Mouse (Mus musculus) intestine, embryonic 14.5 days (tissue): ENCODE results near the gene Gtf2h1. TPM values are rescaled to one million over a fixed set of nuclear protein-coding genes. Genes with fewer than 3 reads are reported as not detected.

Experiments
- ATAC-seq: fragments of 200-750 bp; cut with Nextera tagmentation; replicated peaks from 2 replicates; pipeline ENCODE4 v1.8.0; 2017; ENCODE audit warnings: low read depth, moderate number of reproducible peaks, moderate TSS enrichment, moderate library complexity; ENCODE audit not compliant: low FRiP score, low TSS enrichment
- DNase-seq: peaks from one replicate; pipeline ENCODE4 v3.0.0-alpha.2; 2018; ENCODE audit warnings: low spot score
- H3K27ac ChIP-seq: fragments of 300-500 bp; sonication (generic); 2 replicates; pipeline ENCODE4 v1.5.1; 2014; ENCODE audit warnings: low read depth, mild to moderate bottlenecking, control low read depth
- H3K27me3 ChIP-seq: fragments of 300-500 bp; sonication (generic); replicated peaks from 2 replicates; pipeline ENCODE4 v1.6.1; 2014; ENCODE audit warnings: low read length, control low read depth; ENCODE audit not compliant: control insufficient read depth, insufficient read depth
- H3K36me3 ChIP-seq: fragments of 300-500 bp; sonication (generic); 2 replicates; pipeline ENCODE4 v1.6.1; 2014; ENCODE audit warnings: low read length, control low read depth; ENCODE audit not compliant: control insufficient read depth, insufficient read depth
- H3K4me1 ChIP-seq: fragments of 300-500 bp; sonication (generic); replicated peaks from 2 replicates; pipeline ENCODE4 v1.6.1; 2014; ENCODE audit warnings: low read length, control low read depth, mixed read lengths; ENCODE audit not compliant: control insufficient read depth, insufficient read depth
- H3K4me2 ChIP-seq: fragments of 300-500 bp; sonication (generic); 2 replicates; pipeline ENCODE4 v1.6.1; 2014; ENCODE audit warnings: low read length
- H3K4me3 ChIP-seq: fragments of 300-500 bp; sonication (generic); 2 replicates; pipeline ENCODE4 v1.5.1; 2014; ENCODE audit warnings: low read depth, low read length, control low read depth, mixed read lengths
- H3K9ac ChIP-seq: fragments of 300-500 bp; sonication (generic); 2 replicates; pipeline ENCODE4 v1.6.1; 2014; ENCODE audit warnings: mild to moderate bottlenecking, low read length
- H3K9me3 ChIP-seq: fragments of 300-500 bp; sonication (generic); 2 replicates; pipeline ENCODE4 v1.6.1; 2016; ENCODE audit warnings: low read length, control low read depth; ENCODE audit not compliant: control insufficient read depth
- WGBS: fragments of 180-500 bp; shearing (Covaris S2); extraction: QIAGEN DNeasy Blood & Tissue Kit; methylation state at CpG from one replicate; pipeline ENCODE4 v1.1.7; 2014; 5-methylcytosine and 5-hydroxymethylcytosine counted together
- polyA plus RNA-seq: library from polyadenylated mRNA; unstranded; fragments of >200 nt; fragmentation: Nextera tagmentation; extraction: Ambion mirVana; gene quantifications from 2 replicates; pipeline ENCODE4 v1.2.1, GENCODE M21; 2014

Gtf2h1 gene
- polyA plus RNA-seq, 1 experiment from 2014 or later, result 48.7 TPM

- Histone ChIP-seq H3K9me3 (no peaks in the 10 kb centered on the region), H3K27me3 (no peaks in the 10 kb centered on the region), H3K4me1 (peaks cover 5% of the 10 kb centered on the region), H3K4me3 (no peak overlapping the region), H3K4me2 (no peak overlapping the region), H3K27ac (no peak overlapping the region), H3K9ac (no peak overlapping the region), H3K36me3 (peaks cover 83% of the 10 kb centered on the region)
- DNase-seq (no peak), ATAC-seq (no peak)
- 87% methylated on average over 7 of the region's 7 CpGs for WGBS
Observed at GRCm38 (mm10) chr7:46851026-46851425, 55.1 kb downstream of the Gtf2h1 start.

GRCm38 (mm10) chr7:46852666-46853065, 56.8 kb downstream of the Gtf2h1 start:
- Histone ChIP-seq H3K27ac (no peak overlapping the region), H3K27me3 (no peaks in the 10 kb centered on the region), H3K4me3 (no peak overlapping the region), H3K4me1 (no peaks in the 10 kb centered on the region), H3K9ac (no peak overlapping the region), H3K36me3 (peaks cover 83% of the 10 kb centered on the region), H3K4me2 (no peak overlapping the region), H3K9me3 (no peaks in the 10 kb centered on the region)
- ATAC-seq (no peak), DNase-seq (no peak)
- WGBS, result 79% methylated on average over 1 of the region's 1 CpGs

GRCm38 (mm10) chr7:46853365-46853764, 57.5 kb downstream of the Gtf2h1 start:
- Histone ChIP-seq H3K27ac (no peak overlapping the region), H3K4me2 (no peak overlapping the region), H3K36me3 (peaks cover 76% of the 10 kb centered on the region), H3K27me3 (no peaks in the 10 kb centered on the region), H3K9ac (no peak overlapping the region), H3K4me3 (no peak overlapping the region), H3K4me1 (no peaks in the 10 kb centered on the region), H3K9me3 (no peaks in the 10 kb centered on the region)
- WGBS, result 90% methylated on average over 9 of the region's 9 CpGs
- ATAC-seq (no peak), DNase-seq (no peak)

- H3K36me3 ChIP-seq, result peaks cover 50% of the 10 kb centered on the region
- H3K4me1 ChIP-seq, result no peaks in the 10 kb centered on the region
- H3K4me3 ChIP-seq, result no peak overlapping the region
- H3K27ac ChIP-seq, result no peak overlapping the region
- WGBS, result 82% methylated on average over 7 of the region's 7 CpGs
- no peaks in the 10 kb centered on the region for H3K27me3 ChIP-seq
- H3K9me3 ChIP-seq, result no peaks in the 10 kb centered on the region
- DNase-seq (no peak), ATAC-seq (0 out of 2 replicates have a peak, but pooled peaks have one; percentile 24)
- H3K9ac ChIP-seq, result no peak overlapping the region
- no peak overlapping the region for H3K4me2 ChIP-seq
Observed at GRCm38 (mm10) chr7:46855866-46856560, 60.1 kb downstream of the Gtf2h1 start.

- no peak overlapping the region for H3K4me2 ChIP-seq
- H3K4me3 ChIP-seq, result no peak overlapping the region
- no peaks in the 10 kb centered on the region for H3K4me1 ChIP-seq
- H3K27ac ChIP-seq, result no peak overlapping the region
- DNase-seq, result no peak
- 73% methylated on average over 9 of the region's 9 CpGs for WGBS
- H3K9me3 ChIP-seq, result no peaks in the 10 kb centered on the region
- ATAC-seq, result no peak
- H3K36me3 ChIP-seq, result peaks cover 36% of the 10 kb centered on the region
- no peak overlapping the region for H3K9ac ChIP-seq
- no peaks in the 10 kb centered on the region for H3K27me3 ChIP-seq
Observed at GRCm38 (mm10) chr7:46857436-46857835, 61.5 kb downstream of the Gtf2h1 start.

GRCm38 (mm10) chr7:46859031-46859430, 63.1 kb downstream of the Gtf2h1 start:
- Histone ChIP-seq H3K27me3 (no peaks in the 10 kb centered on the region), H3K4me2 (no peak overlapping the region), H3K9me3 (no peaks in the 10 kb centered on the region), H3K9ac (no peak overlapping the region), H3K4me1 (no peaks in the 10 kb centered on the region), H3K36me3 (peaks cover 20% of the 10 kb centered on the region), H3K27ac (no peak overlapping the region), H3K4me3 (no peak overlapping the region)
- no peak for ATAC-seq
- DNase-seq, result no peak
- 54% methylated on average over 6 of the region's 6 CpGs for WGBS

- Histone ChIP-seq H3K4me3 (no peak within 1 kb of the TSS), H3K4me2 (no peak within 1 kb of the TSS), H3K36me3 (no peaks in the 10 kb centered on the region), H3K27ac (no peak within 1 kb of the TSS), H3K9me3 (no peaks in the 10 kb centered on the region), H3K9ac (no peak within 1 kb of the TSS), H3K27me3 (no peaks in the 10 kb centered on the region), H3K4me1 (no peaks in the 10 kb centered on the region)
- 33% methylated on average over 10 of the region's 10 CpGs for WGBS
- DNase-seq, result no peak
- no peak for ATAC-seq
Observed at GRCm38 (mm10) chr7:46860996-46861395, 65.1 kb downstream of the Gtf2h1 start, which contains the start of gene Ldhc. Ldhc (plus strand) TSS chr7:46861203.

- ATAC-seq, result no peak
- WGBS, result 64% methylated on average over 4 of the region's 4 CpGs
- H3K36me3 ChIP-seq, result no peaks in the 10 kb centered on the region
- H3K4me2 ChIP-seq, result no peak overlapping the region
- DNase-seq, result no peak
- H3K4me3 ChIP-seq, result no peak overlapping the region
- H3K27ac ChIP-seq, result no peak overlapping the region
- H3K9me3 ChIP-seq, result no peaks in the 10 kb centered on the region
- no peaks in the 10 kb centered on the region for H3K4me1 ChIP-seq
- no peak overlapping the region for H3K9ac ChIP-seq
- H3K27me3 ChIP-seq, result no peaks in the 10 kb centered on the region
Observed at GRCm38 (mm10) chr7:46871988-46872387, 76.1 kb downstream of the Gtf2h1 start.
